Mouse (Mus musculus): ENCODE results near the gene Gm3854. TPM values are rescaled to one million over a fixed set of nuclear protein-coding genes. Genes with fewer than 3 reads are reported as not detected.

Gm3854 gene
- polyA plus RNA-seq, 1 experiment, result not detected

GRCm38 (mm10) chr7:6383044-6383455, 39.5 kb downstream of the Gm3854 start, which contains the start of gene Zfp28:
Zfp28 (plus strand) TSS chr7:6383295.
- WGBS, result under 1% methylated on average over 28 of the region's 28 CpGs
- DNase-seq (ENCODE audit: low read depth, low spot score), result peak; percentile 56

- no peak for DNase-seq (ENCODE audit: low read depth, low spot score)
- WGBS, result 65% methylated on average over 8 of the region's 8 CpGs
Measured at GRCm38 (mm10) chr7:6384011-6384410, 40.5 kb downstream of the Gm3854 start.

GRCm38 (mm10) chr7:6386995-6387394, 43.4 kb downstream of the Gm3854 start:
- no peak for DNase-seq (ENCODE audit: low read depth, low spot score)
- 94% methylated on average over 8 of the region's 8 CpGs for WGBS

- 93% methylated on average over 5 of the region's 5 CpGs for whole genome bisulfite sequencing
- no peak for DNase-seq (ENCODE audit: low read depth, low spot score)
Measured at GRCm38 (mm10) chr7:6388971-6389370, 45.4 kb downstream of the Gm3854 start.

- DNase-seq (ENCODE audit: low read depth, low spot score), result no peak
- WGBS, result 70% methylated on average over 5 of the region's 5 CpGs
Measured at GRCm38 (mm10) chr7:6389449-6389848, 45.9 kb downstream of the Gm3854 start.

GRCm38 (mm10) chr7:6397996-6398975, 54.7 kb downstream of the Gm3854 start, which contains the start of gene Smim17:
Smim17 (plus strand) TSS chr7:6398715.
- 27% methylated on average over 25 of the region's 25 CpGs for WGBS
- DNase-seq (ENCODE audit: low read depth, low spot score), result no peak

Other genes starting within 250 kb of the Gm3854 start
- 33.6 and 45.2 TPM in 2 replicates for gene Zfp787, start 187.8 kb upstream of the Gm3854 start, polyA plus RNA-seq (2012; rRNA removed)
- 15.1 and 17.8 TPM in 2 replicates for gene Zfp444, start 171.5 kb upstream of the Gm3854 start, polyA plus RNA-seq (2012; rRNA removed)
- gene Galp, start 146.7 kb upstream of the Gm3854 start, polyA plus RNA-seq (2012; rRNA removed), result 0.15 TPM in 1 of 2 replicates, not detected in the other
- not detected in 2 replicates for gene Zscan5b, start 121.5 kb upstream of the Gm3854 start, polyA plus RNA-seq (2012; rRNA removed)
- gene Epp13, start 91.0 kb upstream of the Gm3854 start, polyA plus RNA-seq (2012; rRNA removed), result 0.31 and 0.45 TPM in 2 replicates
- gene Zfp667, start 57.2 kb upstream of the Gm3854 start, polyA plus RNA-seq (2012; rRNA removed), result 0.19 and 0.31 TPM in 2 replicates
- gene Zfp583, start 12.5 kb upstream of the Gm3854 start, polyA plus RNA-seq (2012; rRNA removed), result 0.09 and 0.12 TPM in 2 replicates
- 0.10 and 0.23 TPM in 2 replicates for gene Zfp78, start 19.5 kb downstream of the Gm3854 start, polyA plus RNA-seq (2012; rRNA removed)
- 0.60 and 0.86 TPM in 2 replicates for gene Zfp28, start 39.5 kb downstream of the Gm3854 start, polyA plus RNA-seq (2012; rRNA removed)
- gene Smim17, start 55.0 kb downstream of the Gm3854 start, polyA plus RNA-seq (2012; rRNA removed), result not detected in 2 replicates
- gene Gm20715, start 66.5 kb downstream of the Gm3854 start, polyA plus RNA-seq (2012; rRNA removed), result not detected in 2 replicates
- not detected in 2 replicates for gene Olfr1344, start 94.9 kb downstream of the Gm3854 start, polyA plus RNA-seq (2012; rRNA removed)
- gene Olfr1336, start 112.4 kb downstream of the Gm3854 start, polyA plus RNA-seq (2012; rRNA removed), result not detected in 2 replicates
- not detected in 2 replicates for gene Olfr1346, start 123.3 kb downstream of the Gm3854 start, polyA plus RNA-seq (2012; rRNA removed)
- not detected in 2 replicates for gene Olfr5, start 143.2 kb downstream of the Gm3854 start, polyA plus RNA-seq (2012; rRNA removed)
- gene Olfr1347, start 156.0 kb downstream of the Gm3854 start, polyA plus RNA-seq (2012; rRNA removed), result not detected in 2 replicates
- gene Olfr1348, start 165.0 kb downstream of the Gm3854 start, polyA plus RNA-seq (2012; rRNA removed), result not detected in 2 replicates
- gene Olfr1349, start 179.2 kb downstream of the Gm3854 start, polyA plus RNA-seq (2012; rRNA removed), result not detected in 2 replicates
- not detected in 2 replicates for gene Olfr1350, start 221.1 kb downstream of the Gm3854 start, polyA plus RNA-seq (2012; rRNA removed)

All from large intestine, adult 2 months (tissue).